Mouse (Mus musculus): Measurements from ENCODE around the gene Rufy3. TPM values are rescaled to one million over a fixed set of nuclear protein-coding genes. Genes with fewer than 3 reads are reported as not detected.

Gene Rufy3
- polyA plus RNA-seq, 1 experiment from 2014 or later: 17.4 TPM

DNA sequence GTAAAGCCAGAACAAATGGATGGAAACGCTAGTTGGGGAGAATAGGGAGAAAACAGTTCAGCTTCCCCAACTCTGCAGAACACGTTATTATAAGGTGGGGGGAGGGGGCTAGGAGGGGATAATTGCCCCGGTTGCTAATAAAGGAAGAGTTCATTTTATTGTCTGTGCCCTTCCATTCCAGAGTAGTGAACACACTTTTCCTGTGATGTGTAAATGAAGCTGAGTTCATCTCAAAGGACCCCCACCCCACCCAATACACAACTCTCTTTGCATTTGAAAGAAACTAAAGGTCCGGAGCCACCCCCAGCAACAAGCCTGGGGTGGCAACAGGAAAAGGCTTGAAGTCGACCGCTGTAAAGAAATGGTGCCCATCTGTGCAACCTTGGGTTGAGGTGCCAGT is 114.5 kb downstream of the Rufy3 start:
- ChIA-PET POLR2A (no interaction called here), CTCF (interaction anchor here (1.6 to 1.8 kb wide), 2 partner anchors 10 to 110 kb away, joined by 3 to 12 read pairs; no protein-coding TSS in a partner anchor)
- DNase-seq (ENCODE audit: low read depth, low spot score): no peak
- no peaks in the 10 kb centered on the region for H3K27me3 ChIP-seq
- ATAC-seq: no peak
- in situ Hi-C loops (cut with MboI; ENCODE audit: low pct_unique_long_range_greater_than_20kb): no loop called here
- no peak for TF ChIP-seq CTCF (IDR thresholded peaks at IDR 0.05)

GRCm38 (mm10) chr5:88680567-88680966 is 115.7 kb downstream of the Rufy3 start:
- DNase-seq (ENCODE audit: low read depth, low spot score) (no peak), ATAC-seq (no peak)
- CTCF ChIA-PET: interaction anchor here (1.8 kb wide), 1 partner anchor 9 kb away, joined by 12 read pairs; no protein-coding TSS in a partner anchor
- in situ Hi-C loops (cut with MboI; ENCODE audit: low pct_unique_long_range_greater_than_20kb): no loop called here
- POLR2A ChIA-PET: interaction anchor here (0.7 kb wide), 1 partner anchor 76 kb away, joined by 4 read pairs; no protein-coding TSS in a partner anchor
- no peak for TF ChIP-seq CTCF (IDR thresholded peaks at IDR 0.05)
- H3K27me3 ChIP-seq: no peaks in the 10 kb centered on the region

GRCm38 (mm10) chr5:88683706-88684105 is 118.9 kb downstream of the Rufy3 start:
- ATAC-seq (no peak), DNase-seq (ENCODE audit: low read depth, low spot score) (no peak)
- CTCF ChIA-PET: no interaction called here
- no peak for TF ChIP-seq CTCF (IDR thresholded peaks at IDR 0.05)
- POLR2A ChIA-PET: no interaction called here
- no peaks in the 10 kb centered on the region for H3K27me3 ChIP-seq
- in situ Hi-C loops (cut with MboI; ENCODE audit: low pct_unique_long_range_greater_than_20kb): no loop called here

GRCm38 (mm10) chr5:88684226-88684625 is 119.4 kb downstream of the Rufy3 start:
- in situ Hi-C loops (cut with MboI; ENCODE audit: low pct_unique_long_range_greater_than_20kb): no loop called here
- no peaks in the 10 kb centered on the region for H3K27me3 ChIP-seq

GRCm38 (mm10) chr5:88685306-88685705 is 120.5 kb downstream of the Rufy3 start:
- DNase-seq (ENCODE audit: low read depth, low spot score) (no peak), ATAC-seq (no peak)
- no peaks in the 10 kb centered on the region for H3K27me3 ChIP-seq
- in situ Hi-C loops (cut with MboI; ENCODE audit: low pct_unique_long_range_greater_than_20kb): no loop called here
- CTCF ChIA-PET: interaction anchor here (1.1 to 1.2 kb wide), 2 partner anchors 9 to 19 kb away, joined by 3 to 4 read pairs; partner anchors contain the start of gene Grsf1
- no peak for TF ChIP-seq CTCF (IDR thresholded peaks at IDR 0.05)
- POLR2A ChIA-PET: interaction anchor here (0.5 to 1.2 kb wide), 3 partner anchors 13 to 85 kb away, joined by 3 to 4 read pairs (median 3); partner anchors contain the start of gene Mob1b

More at GRCm38 (mm10) chr5:88684226-88684625, 119.4 kb downstream of the Rufy3 start:
- no peak for ATAC-seq
- ChIA-PET CTCF (interaction anchor here (1.0 to 1.1 kb wide), 2 partner anchors 18 to 21 kb away, joined by 3 read pairs; no protein-coding TSS in a partner anchor), POLR2A (no interaction called here)
- DNase-seq (ENCODE audit: low read depth, low spot score): no peak
- TF ChIP-seq CTCF (IDR thresholded peaks at IDR 0.05): no peak

DNA sequence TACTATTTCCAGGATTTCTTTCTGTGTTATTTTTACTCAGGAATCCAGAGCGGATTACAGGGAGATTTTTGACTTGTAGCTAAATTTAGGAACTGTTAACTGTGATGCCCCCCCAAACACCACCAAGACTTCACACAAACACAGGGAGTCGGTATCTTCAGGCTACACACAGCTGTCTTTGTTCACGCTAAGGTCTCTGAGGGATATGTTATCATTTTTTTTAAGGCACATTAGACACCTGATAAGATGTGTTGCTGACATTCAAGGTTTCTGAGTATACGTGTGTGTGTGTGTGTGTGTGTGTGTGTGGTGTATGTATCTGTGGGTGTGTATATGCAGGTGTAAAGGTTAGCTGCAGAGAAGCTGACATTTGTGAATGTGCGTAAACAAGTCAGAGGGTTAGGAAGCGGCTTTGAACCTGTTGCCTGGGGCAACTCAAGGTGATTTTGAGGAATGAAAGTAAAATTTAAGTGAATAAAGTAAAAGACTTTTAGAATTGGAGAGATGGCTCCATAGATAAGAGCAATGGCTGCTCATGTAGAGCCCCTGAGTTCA is 121.0 kb downstream of the Rufy3 start:
- ATAC-seq: no peak
- POLR2A ChIA-PET: interaction anchor here (0.5 to 1.2 kb wide), 3 partner anchors 13 to 85 kb away, joined by 3 to 4 read pairs (median 3); partner anchors contain the start of gene Mob1b
- in situ Hi-C loops (cut with MboI; ENCODE audit: low pct_unique_long_range_greater_than_20kb): no loop called here

DNA sequence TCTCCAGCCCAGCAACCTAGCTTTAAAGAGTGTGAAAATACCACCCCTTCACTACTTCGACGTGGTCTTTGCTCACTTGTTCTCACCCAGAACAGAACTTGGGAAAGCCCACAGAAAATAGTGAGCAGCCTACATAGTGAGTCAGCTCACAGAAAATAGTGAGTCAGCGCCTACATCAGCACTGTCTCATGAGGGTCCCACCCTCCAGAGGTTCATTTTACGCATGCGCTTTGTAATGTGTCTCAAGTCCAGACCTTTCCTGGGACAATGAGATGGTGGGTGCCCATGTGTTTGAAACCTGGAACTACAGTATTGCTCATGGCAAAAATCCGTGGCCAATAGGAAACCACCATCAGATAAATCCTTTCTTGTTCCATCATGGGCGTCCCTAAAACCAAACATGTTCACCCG is 123.2 kb downstream of the Rufy3 start:
- TF ChIP-seq CTCF (IDR thresholded peaks at IDR 0.05): no peak
- ATAC-seq: no peak
- CTCF ChIA-PET: no interaction called here

More for the DNA sequence above, 121.0 kb downstream of the Rufy3 start:
- TF ChIP-seq CTCF (IDR thresholded peaks at IDR 0.05): no peak
- no peak for DNase-seq (ENCODE audit: low read depth, low spot score)
- CTCF ChIA-PET: interaction anchor here (1.2 kb wide), 1 partner anchor 10 kb away, joined by 4 read pairs; the partner anchor contains the start of gene Grsf1
- no peaks in the 10 kb centered on the region for H3K27me3 ChIP-seq

DNA sequence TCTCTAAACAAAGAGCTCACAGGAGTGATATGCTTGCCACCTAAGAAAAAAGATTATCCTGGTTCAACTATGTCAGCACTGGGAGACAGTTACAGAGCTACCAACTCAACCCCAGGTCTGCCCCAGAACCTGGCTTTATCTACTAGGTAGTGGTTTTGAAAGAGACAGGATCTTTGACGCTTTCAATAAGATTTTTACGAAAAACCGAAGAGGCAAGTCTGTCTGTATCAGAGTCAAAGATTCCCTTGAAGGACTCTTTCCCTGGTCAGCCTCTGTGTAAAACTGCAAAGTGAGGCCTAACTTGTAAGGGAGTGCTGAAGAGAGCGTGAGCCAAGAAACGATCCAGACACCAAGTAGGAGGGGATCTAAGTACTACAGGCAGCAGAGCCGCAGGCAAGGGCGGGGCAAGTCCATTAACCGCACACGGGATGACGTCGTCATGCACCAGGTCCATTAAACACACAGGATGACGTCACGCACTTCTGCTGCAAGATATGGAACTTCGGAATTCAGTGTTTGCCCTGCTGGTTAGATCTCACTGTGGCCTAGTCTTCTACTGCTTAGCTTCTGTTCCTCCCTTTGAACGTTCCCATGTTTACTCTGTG is 123.8 kb downstream of the Rufy3 start:
- no peaks in the 10 kb centered on the region for H3K27me3 ChIP-seq
- in situ Hi-C loops (cut with MboI; ENCODE audit: low pct_unique_long_range_greater_than_20kb): no loop called here
- ChIA-PET POLR2A (interaction anchor here (1.6 kb wide), 1 partner anchor 31 kb away, joined by 4 read pairs; the partner anchor contains the start of gene Mob1b), CTCF (interaction anchor here (0.8 to 2.2 kb wide), 13 partner anchors 9 to 159 kb away, joined by 3 to 12 read pairs (median 3); no protein-coding TSS in a partner anchor)
- no peak for TF ChIP-seq CTCF (IDR thresholded peaks at IDR 0.05)
- DNase-seq (ENCODE audit: low read depth, low spot score) (no peak), ATAC-seq (peak; percentile 54)

More for the DNA sequence above, 123.2 kb downstream of the Rufy3 start:
- no peaks in the 10 kb centered on the region for H3K27me3 ChIP-seq
- no peak for DNase-seq (ENCODE audit: low read depth, low spot score)
- POLR2A ChIA-PET: no interaction called here
- in situ Hi-C loops (cut with MboI; ENCODE audit: low pct_unique_long_range_greater_than_20kb): no loop called here

DNA sequence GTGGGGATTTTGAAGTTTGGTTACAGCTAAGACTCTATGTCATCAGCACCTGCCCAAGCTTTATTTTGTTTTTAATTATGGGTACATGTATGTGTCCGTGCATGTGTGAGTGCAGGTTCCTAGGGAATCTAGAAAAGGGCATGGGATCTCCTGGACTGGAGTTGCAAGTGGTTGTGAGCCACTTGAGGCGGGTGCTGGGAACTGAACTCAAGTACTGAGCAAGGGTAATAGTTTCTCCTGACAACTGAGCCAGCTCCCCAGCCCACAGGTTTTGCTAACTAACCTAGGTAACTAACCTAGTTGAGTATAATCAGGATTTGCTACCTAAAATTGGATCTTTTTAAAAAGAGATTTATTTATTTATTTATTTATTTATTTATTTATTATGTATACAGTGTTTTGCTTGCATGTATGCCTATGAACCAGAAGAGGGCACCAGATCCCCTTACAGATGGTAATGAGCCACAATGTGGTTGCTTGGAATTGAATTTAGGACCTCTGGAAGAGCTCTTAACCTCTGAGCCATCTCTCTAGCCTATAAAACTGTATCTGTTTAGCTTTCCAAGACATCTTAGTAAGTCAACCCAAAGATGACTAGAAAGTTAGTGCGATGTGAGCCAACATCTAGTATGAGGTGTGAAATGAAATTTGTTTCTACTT is 124.6 kb downstream of the Rufy3 start:
- ATAC-seq (peak; percentile 71), DNase-seq (ENCODE audit: low read depth, low spot score) (no peak)
- ChIA-PET CTCF (interaction anchor here (0.6 to 2.2 kb wide), 24 partner anchors 9 to 159 kb away, joined by 3 to 12 read pairs (median 3); no protein-coding TSS in a partner anchor), POLR2A (interaction anchor here (1.6 kb wide), 1 partner anchor 31 kb away, joined by 4 read pairs; the partner anchor contains the start of gene Mob1b)
- H3K27me3 ChIP-seq: no peaks in the 10 kb centered on the region
- peak; percentile 73 for TF ChIP-seq CTCF (IDR thresholded peaks at IDR 0.05)
- in situ Hi-C loops (cut with MboI; ENCODE audit: low pct_unique_long_range_greater_than_20kb): no loop called here

All from Patski (cell line).